Mouse (Mus musculus) embryo, embryonic 11.5 days (tissue): ENCODE measurements around the gene Tbc1d2b.

Experiments
- DNase-seq: peaks from one replicate; pipeline ENCODE4 v3.0.0-alpha.2; 2012; ENCODE audit warnings: low read depth, low spot score

Tbc1d2b gene

GRCm38 (mm10) chr9:90270193-90270943, at the start of gene Tbc1d2b:
Tbc1d2b (minus strand) TSS chr9:90270804.
- DNase-seq: peak; percentile 32

GRCm38 (mm10) chr9:90316300-90316699, 45.7 kb upstream of the Tbc1d2b start:
- DNase-seq: no peak

- DNase-seq: no peak
These were observed 45.1 kb upstream of the Tbc1d2b start for GRCm38 (mm10) chr9:90315662-90316061.

- DNase-seq: no peak
These were observed 33.6 kb upstream of the Tbc1d2b start for GRCm38 (mm10) chr9:90304254-90304653.

GRCm38 (mm10) chr9:90303101-90303835, 32.7 kb upstream of the Tbc1d2b start:
- DNase-seq: no peak

GRCm38 (mm10) chr9:90302670-90303069, 32.1 kb upstream of the Tbc1d2b start:
- no peak for DNase-seq

GRCm38 (mm10) chr9:90301081-90301688, 30.6 kb upstream of the Tbc1d2b start:
- no peak for DNase-seq

GRCm38 (mm10) chr9:90297637-90298036, 27.0 kb upstream of the Tbc1d2b start:
- no peak for DNase-seq

- DNase-seq: no peak
These were observed 23.2 kb upstream of the Tbc1d2b start for GRCm38 (mm10) chr9:90293641-90294398.

GRCm38 (mm10) chr9:90278397-90278796, 7.8 kb upstream of the Tbc1d2b start:
- no peak for DNase-seq

GRCm38 (mm10) chr9:90277884-90278283, 7.3 kb upstream of the Tbc1d2b start:
- no peak for DNase-seq

GRCm38 (mm10) chr9:90276779-90277178, 6.2 kb upstream of the Tbc1d2b start:
- no peak for DNase-seq

- no peak for DNase-seq
These were observed 5.3 kb upstream of the Tbc1d2b start for GRCm38 (mm10) chr9:90275906-90276305.

GRCm38 (mm10) chr9:90275500-90275899, 4.9 kb upstream of the Tbc1d2b start:
- no peak for DNase-seq

- no peak for DNase-seq
These were observed 3.9 kb upstream of the Tbc1d2b start for GRCm38 (mm10) chr9:90274516-90274915.

GRCm38 (mm10) chr9:90272346-90272745, 1.7 kb upstream of the Tbc1d2b start:
- no peak for DNase-seq

- DNase-seq: no peak
These were observed 1.0 kb upstream of the Tbc1d2b start for GRCm38 (mm10) chr9:90271541-90272090.

GRCm38 (mm10) chr9:90270944-90271295, 316 bp upstream of the Tbc1d2b start:
- no peak for DNase-seq

GRCm38 (mm10) chr9:90269011-90269681, 1.5 kb downstream of the Tbc1d2b start:
- DNase-seq: no peak

GRCm38 (mm10) chr9:90266926-90267325, 3.7 kb downstream of the Tbc1d2b start:
- no peak for DNase-seq

GRCm38 (mm10) chr9:90266059-90266458, 4.5 kb downstream of the Tbc1d2b start:
- no peak for DNase-seq
